Mouse (Mus musculus): ENCODE results near the gene Upk1a. TPM values are rescaled to one million over a fixed set of nuclear protein-coding genes. Genes with fewer than 3 reads are reported as not detected.

Gene Upk1a
- total RNA-seq, 2 experiments from 2014 or later, result not detected

DNA sequence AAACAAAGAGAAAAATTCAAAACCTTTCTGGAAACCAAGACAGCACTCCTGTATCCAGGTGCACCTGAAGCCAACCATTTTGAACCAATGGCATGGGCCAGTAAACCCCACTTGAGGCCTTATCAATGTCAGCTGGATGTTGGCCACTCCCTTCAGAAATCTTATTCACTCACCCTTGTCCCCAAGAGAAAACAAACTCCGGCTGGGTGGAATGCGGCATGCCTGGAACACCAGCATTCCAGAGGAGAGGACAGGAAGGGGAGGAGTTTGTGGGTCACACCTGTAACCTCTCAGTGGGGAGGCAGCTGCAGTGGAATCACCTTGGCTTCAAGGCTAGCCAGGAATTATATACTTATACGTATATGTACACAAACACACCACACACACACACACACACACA lies 10.1 kb downstream of the Upk1a start:
- DNase-seq, result no peak

GRCm38 (mm10) chr7:30600651-30601050 lies 12.0 kb downstream of the Upk1a start:
- DNase-seq, result no peak

- peak; percentile 81 for DNase-seq
Measured at GRCm38 (mm10) chr7:30599933-30600353, 12.7 kb downstream of the Upk1a start.

GRCm38 (mm10) chr7:30598786-30599185 lies 13.9 kb downstream of the Upk1a start, which contains the start of gene Zbtb32:
Gene Zbtb32, minus strand, starts transcription at chr7:30598909.
- DNase-seq, result no peak

DNA sequence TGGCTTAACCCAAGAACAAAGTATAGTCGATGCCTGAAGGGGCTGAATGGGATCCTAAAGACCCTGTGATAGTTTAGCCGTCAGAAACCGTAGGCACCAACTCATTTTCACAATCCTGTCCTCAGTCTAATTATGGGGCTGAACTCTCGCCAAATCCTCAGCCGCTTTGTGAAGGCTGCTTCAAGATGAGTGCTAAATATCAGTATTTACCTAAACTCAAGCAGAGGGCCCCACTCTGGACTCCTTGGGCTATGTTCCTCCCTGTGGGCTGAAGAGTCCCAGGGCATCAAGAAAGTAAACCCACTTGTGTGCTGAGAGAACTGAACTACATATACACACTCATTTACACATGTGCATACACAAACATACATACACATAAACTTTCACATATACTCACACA lies 15.8 kb downstream of the Upk1a start:
- DNase-seq, result no peak

- no peak for DNase-seq
Measured at GRCm38 (mm10) chr7:30596093-30596492, 16.6 kb downstream of the Upk1a start.

DNA sequence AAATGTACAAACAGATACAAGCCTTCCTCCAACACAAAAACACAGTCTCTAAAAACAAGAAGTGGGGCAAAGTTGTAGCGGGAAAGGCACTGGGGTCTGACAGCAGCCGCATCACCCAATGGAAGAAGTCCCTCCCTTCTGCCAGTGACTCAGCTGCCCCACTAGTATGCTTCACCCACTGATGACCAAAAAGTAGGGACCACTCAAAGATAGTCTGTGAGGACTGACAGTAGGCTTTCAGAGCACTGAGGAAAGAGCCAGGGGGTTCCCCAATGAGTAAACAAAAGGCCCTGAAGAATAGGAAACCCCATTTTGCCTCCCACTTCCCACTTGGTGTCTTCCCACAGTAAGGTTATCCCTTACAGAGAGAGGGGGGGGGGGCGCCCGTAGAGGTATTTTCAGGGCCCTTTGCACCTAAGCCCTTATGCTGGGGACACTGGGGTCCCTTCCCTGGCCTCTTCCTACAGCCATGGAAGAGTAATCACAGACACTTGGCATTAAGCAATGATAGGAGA lies 18.1 kb downstream of the Upk1a start:
- DNase-seq, result no peak

- no peak for DNase-seq
Measured at GRCm38 (mm10) chr7:30593579-30594509, 18.8 kb downstream of the Upk1a start.

DNA sequence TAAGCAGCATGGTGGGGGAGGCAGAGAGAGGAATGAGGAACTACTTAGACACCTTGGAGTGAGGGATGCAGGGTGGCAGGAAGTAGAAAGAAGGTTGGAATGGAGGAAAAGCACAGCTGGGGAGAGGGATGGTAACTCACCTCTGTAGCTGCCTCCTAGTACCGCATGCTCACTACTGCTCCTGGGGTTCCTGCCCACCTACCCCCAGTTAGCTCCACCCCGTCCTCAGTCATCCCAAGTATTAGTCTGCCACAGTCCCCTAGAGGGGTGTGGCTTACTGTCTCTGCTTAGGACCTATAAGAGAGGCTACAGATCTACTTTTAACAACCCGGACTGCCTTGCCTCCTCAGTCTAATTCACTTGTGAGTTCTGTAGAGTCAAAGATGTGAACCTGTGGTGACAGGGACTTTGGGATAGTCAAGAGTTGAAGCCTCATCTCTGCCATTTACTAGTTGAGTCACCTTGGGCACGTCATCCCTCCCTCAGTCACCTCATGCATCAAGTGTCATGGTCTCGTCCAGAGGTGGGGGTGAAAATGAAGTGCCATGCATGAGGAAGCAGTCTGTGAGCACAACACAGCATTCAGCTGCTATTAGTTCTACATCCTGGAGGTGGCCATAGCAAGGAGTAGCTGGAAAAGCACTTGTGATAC lies 19.7 kb downstream of the Upk1a start:
- DNase-seq, result no peak

DNA sequence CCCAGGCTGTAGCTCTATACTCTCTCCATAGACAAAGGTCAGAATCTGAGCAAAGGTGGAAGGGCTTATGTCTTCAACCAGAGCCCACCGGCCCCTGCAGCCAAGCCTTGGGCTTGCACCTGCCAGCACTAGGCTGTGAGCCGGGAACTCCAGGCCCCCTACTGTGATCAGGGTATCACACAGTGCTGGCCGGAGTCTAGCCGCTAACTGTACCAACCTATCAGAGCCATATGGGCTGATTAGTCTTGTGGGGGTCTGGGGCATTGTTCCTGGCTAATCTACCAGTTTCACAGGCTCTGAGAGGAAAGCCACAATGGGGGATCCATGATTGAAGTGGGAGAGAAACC lies 21.1 kb downstream of the Upk1a start:
- DNase-seq, result no peak

GRCm38 (mm10) chr7:30590927-30591604 lies 21.6 kb downstream of the Upk1a start:
- no peak for DNase-seq

DNA sequence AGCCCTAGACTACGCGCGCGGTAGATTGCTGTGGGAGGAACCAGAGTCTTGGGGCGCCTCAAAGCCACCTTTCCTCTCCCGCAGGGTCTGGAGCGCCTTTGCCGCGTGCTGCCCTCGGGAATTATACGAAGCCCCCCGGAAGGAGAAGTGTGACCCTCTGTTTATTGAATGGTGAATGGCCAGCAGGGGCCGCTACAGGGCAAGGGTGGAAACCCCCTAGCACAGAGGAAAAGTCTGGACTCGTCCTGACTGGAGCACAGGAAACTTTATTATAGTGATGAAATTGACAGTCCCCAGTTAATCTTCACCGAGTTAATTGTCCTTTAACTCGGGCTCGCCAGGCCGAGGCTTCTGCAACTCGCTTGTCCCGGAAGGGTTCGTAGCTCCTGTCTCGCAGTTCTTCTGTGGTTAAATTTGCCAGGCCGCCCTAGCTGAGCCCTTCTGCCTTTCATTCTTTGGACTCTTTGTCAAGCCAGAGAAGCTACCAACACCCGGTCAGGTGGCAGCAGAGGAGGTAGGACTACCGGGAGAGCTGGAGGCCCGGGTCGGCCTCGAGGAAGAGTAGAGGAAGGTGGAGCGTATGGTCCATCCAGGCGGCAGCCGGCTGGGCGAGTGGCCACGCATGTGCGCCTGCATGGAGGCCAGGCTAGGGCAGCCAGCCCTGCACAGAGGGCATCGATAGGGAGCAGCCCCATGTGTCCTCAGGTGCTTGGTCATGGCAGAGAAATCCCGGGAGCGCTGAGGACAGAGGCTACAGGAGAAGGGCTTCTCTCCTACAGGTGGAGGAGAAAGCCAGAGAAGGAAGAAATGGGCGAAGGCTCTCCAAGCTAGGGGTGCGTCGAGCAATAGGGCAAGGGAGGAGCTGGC lies 23.0 kb downstream of the Upk1a start:
- peak; percentile 78 for DNase-seq

DNA sequence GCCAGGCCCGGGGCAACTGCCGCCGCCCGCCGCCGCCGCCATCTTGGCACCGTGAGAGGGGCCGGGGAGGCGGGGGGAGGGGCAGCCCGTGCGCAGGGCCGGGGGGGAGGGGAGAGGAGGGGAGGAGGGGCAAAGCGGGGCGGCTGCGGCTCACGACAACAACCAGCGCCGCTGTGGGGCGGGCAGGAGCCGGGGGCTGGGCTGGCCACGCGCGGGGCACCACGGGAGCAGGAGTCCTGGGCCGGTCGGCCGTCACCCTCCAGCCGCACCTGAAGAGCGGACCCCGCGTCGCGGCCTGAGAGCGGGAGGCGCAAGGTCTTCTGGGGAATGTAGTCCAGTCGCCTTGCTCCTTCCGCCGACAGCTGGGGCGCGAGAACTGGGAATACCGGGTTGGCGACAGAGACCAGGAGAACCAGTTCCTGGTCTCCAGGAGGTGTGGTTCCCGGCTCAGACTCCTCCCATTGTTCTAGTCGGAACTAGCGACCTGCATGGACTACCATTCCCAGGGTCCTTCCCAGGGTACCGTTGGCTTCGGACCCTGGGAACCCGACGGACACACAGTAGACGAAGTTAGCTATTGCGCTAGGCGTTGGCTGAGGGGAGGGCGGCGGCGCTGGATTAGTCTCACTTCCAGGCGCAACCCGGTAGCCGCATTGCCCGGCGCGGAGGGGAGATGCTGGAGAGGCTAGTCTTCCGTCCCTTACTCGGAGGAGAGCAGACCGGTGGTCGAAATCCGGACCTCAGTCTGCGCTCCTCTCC lies 23.8 kb downstream of the Upk1a start, which contains the start of gene Kmt2b:
TSS of gene Kmt2b (minus strand) at position 51 of the 759 bp plus-strand sequence.
- peak; percentile 98 for DNase-seq

- no peak for DNase-seq
Measured at GRCm38 (mm10) chr7:30587842-30588667, 24.6 kb downstream of the Upk1a start.

DNA sequence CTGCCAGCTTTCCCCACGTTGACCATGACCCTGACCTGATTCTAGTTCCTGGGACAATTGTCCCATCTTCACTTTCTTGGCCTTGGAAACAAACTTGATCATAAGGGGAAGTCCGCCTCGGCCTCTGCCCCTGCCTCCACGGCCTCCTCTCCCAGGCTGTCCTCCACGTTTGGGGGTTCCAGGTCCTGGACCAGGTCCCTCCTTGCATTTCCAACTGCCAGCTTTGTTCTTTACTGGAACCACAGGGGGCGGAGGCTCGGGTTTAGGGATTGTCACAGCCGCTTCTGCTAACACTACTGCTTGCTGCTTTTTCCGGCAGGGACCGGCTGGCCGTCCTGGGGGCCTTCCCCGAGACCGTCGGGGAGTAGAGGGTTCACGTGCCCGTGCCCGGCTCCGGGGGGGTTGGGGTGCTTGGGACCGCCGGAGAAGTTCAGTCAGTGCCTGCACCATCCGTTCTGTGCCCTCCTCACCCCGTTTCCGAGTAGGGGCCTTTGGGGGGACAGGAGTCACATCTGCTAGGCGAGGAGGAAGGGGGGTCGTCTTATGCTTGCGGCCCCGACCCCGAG lies 26.1 kb downstream of the Upk1a start:
- DNase-seq, result no peak

- DNase-seq, result no peak
Measured at GRCm38 (mm10) chr7:30585170-30585569, 27.5 kb downstream of the Upk1a start.

DNA sequence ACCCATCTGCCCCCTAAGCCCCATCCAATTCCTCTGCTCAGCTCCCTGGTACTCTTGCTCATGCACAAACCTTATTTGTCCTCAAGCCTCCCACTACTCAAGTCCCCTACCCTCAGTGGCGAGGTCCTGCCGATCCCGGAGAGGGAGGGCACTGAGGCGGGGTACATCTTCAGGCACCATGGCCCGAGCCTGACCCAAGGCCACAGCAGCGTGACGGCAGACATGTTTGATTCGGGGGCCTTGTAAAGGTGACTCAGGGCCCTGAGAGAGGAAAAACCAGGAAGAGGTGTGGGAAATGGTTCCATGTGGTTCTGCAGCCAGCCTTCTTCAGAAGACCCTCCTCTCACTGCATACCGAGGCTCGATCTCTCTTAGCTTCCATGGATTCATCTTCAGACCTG lies 28.3 kb downstream of the Upk1a start:
- no peak for DNase-seq

- no peak for DNase-seq
Measured at GRCm38 (mm10) chr7:30581547-30581946, 31.1 kb downstream of the Upk1a start.

DNA sequence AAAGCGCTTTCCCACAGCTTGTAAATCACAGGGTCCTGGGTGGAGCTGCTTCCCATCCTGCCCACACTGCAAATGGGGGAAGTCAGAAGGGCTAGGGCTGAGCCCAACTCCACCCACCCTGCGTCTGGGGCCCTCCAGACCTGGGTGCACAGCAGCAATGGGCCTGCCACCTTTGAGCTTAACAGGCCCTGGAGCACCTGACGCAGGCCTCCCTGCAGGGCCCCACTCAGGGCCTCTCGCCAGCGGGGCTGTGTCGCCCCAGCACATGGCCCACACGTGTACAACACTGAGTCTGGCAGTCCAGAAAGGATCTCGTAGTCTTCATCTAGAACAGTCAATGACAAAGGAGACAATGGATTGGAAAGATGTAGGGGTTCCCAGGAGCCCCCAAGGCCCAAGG lies 32.7 kb downstream of the Upk1a start:
- no peak for DNase-seq

DNA sequence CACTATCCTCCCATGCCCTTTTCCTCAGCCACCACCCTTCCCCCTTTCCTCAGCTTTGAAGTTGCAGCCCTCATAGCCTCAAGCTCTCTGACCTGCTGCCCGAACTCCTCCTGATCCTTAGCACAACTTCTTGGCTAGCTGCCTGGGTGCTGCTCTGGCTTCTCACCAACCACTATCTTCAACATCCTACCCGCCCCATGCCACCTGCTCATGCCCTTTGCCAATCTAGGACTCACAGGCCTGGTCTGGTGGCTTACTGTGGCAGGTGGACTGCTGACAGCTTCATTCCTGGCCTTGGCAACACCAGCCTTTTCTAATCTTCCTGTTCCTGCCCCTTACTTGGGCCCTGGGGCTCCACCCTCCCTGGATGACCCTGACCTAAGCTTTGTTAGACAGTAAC lies 39.7 kb downstream of the Upk1a start:
- peak; percentile 86 for DNase-seq
